8 mouse cellular contexts compared by ENCODE assay signal in genomic region chr17:80255208-80255607, GRCm38 (mm10). TPM values are rescaled to one million over a fixed set of nuclear protein-coding genes. Genes with fewer than 3 reads are reported as not detected.
A peak's percentile ranks its signal among the peaks of the same experiment; 100 is the strongest.
DNase-seq lines count a peak whose midpoint lies in the region.

No protein-coding gene starts in this region.

- peak; percentile 88 for DNase-seq in ES-CJ7 (ENCODE audit: low read depth, low spot score)
- DNase-seq in adrenal gland, adult 18-20 months (ENCODE audit: low spot score in 2 of 2), result peak; percentile 51 to 65
- peak; percentile 23 to 44 for DNase-seq in gastrocnemius, postnatal 4 days (ENCODE audit: low spot score in 2 of 2)
- peak; percentile 26 to 35 for DNase-seq in kidney, postnatal 36 days
- peak; percentile 60 for DNase-seq in ovary, postnatal 36 days (ENCODE audit: low spot score)
- DNase-seq in spleen, adult 12 weeks (ENCODE audit: low spot score), result no peak
- DNase-seq in spleen, adult 18-20 months, result no peak
- no peak for DNase-seq in right cerebral cortex, postnatal 36 days (ENCODE audit: low spot score in 2 of 2)

RNA-seq across cellular contexts. Expression of gene Gemin6, which starts 31.0 kb away (rescaled TPM):
- total RNA-seq in adrenal gland, adult 18-20 months (2021), result 1 to 10 TPM; 6.5 to 7.0 TPM
- total RNA-seq in gastrocnemius, postnatal 4 days (2021), result 1 to 10 TPM; 6.4 to 6.7 TPM

RNA-seq across cellular contexts. Expression of gene Morn2, which starts 34.8 kb away (rescaled TPM):
- 10 to 100 TPM; 16.8 to 22.0 TPM for total RNA-seq in adrenal gland, adult 18-20 months (2021)
- 1 to 10 TPM; 4.6 to 4.9 TPM for total RNA-seq in gastrocnemius, postnatal 4 days (2021)

RNA-seq across cellular contexts. Expression of gene Dhx57, which starts 35.1 kb away (rescaled TPM):
- total RNA-seq in adrenal gland, adult 18-20 months (2021), result 10 to 100 TPM in 1 of 2 experiments, 1 to 10 TPM in 1; 9.3 to 11.0 TPM
- 10 to 100 TPM; 15.6 to 16.2 TPM for total RNA-seq in gastrocnemius, postnatal 4 days (2021)

RNA-seq across cellular contexts. Expression of gene Ttc39d, which starts 47.9 kb away (rescaled TPM):
- not detected for total RNA-seq in adrenal gland, adult 18-20 months (2021)
- total RNA-seq in gastrocnemius, postnatal 4 days (2021), result under 1 TPM in 1 of 2 experiments, not detected in 1; 0.10 TPM

RNA-seq across cellular contexts. Expression of gene Srsf7, which starts 48.1 kb away (rescaled TPM):
- total RNA-seq in adrenal gland, adult 18-20 months (2021), result 100 to 1,000 TPM; 124 to 133 TPM
- 10 to 100 TPM; 79.7 to 87.1 TPM for total RNA-seq in gastrocnemius, postnatal 4 days (2021)

Comparison
In these comparisons a context has a peak if more than half of its experiments do, and no peak if none do; other contexts are left out.
1. DNase-seq: peak in ES-CJ7 (single experiment), adrenal gland, adult 18-20 months (2 of 2), gastrocnemius, postnatal 4 days (2 of 2), kidney, postnatal 36 days (2 of 2) and ovary, postnatal 36 days (single experiment); none in spleen, adult 12 weeks (single experiment), spleen, adult 18-20 months (0 of 2) and right cerebral cortex, postnatal 36 days (0 of 2).